Mouse (Mus musculus): ENCODE data around the gene Arhgap31. TPM values are rescaled to one million over a fixed set of nuclear protein-coding genes. Genes with fewer than 3 reads are reported as not detected.
A peak's percentile ranks its signal among the peaks of the same experiment; 100 is the strongest.

The Arhgap31 gene
- polyA plus RNA-seq, 1 experiment from 2014 or later: 19.9 TPM

- Histone ChIP-seq H3K4me2 (no peak overlapping the region), H3K9ac (no peak overlapping the region), H3K27me3 (no peaks in the 10 kb centered on the region), H3K4me3 (no peak overlapping the region), H3K4me1 (peaks cover 10% of the 10 kb centered on the region; the same call in 1 of the 2 replicates), H3K9me3 (no peaks in the 10 kb centered on the region), H3K36me3 (no peaks in the 10 kb centered on the region), H3K27ac (no peak overlapping the region)
- 65% methylated on average over 4 of the region's 4 CpGs for WGBS
- ATAC-seq (ENCODE audit: borderline replicate concordance, extremely low read depth, low FRiP score, low TSS enrichment): no peak
Measured at GRCm38 (mm10) chr16:38666523-38666922, 46.6 kb downstream of the Arhgap31 start.

- H3K27me3 ChIP-seq: no peaks in the 10 kb centered on the region
- peaks cover 10% of the 10 kb centered on the region; the same call in 1 of the 2 replicates for H3K4me1 ChIP-seq
- 78% methylated on average over 2 of the region's 2 CpGs for WGBS
- no peak overlapping the region for H3K9ac ChIP-seq
- no peaks in the 10 kb centered on the region for H3K36me3 ChIP-seq
- no peak for ATAC-seq (ENCODE audit: borderline replicate concordance, extremely low read depth, low FRiP score, low TSS enrichment)
- H3K27ac ChIP-seq: no peak overlapping the region
- no peak overlapping the region for H3K4me3 ChIP-seq
- H3K4me2 ChIP-seq: no peak overlapping the region
- no peaks in the 10 kb centered on the region for H3K9me3 ChIP-seq
Measured at GRCm38 (mm10) chr16:38666016-38666415, 47.1 kb downstream of the Arhgap31 start.

- no peak overlapping the region for H3K9ac ChIP-seq
- H3K27ac ChIP-seq: no peak overlapping the region
- no peaks in the 10 kb centered on the region for H3K9me3 ChIP-seq
- H3K27me3 ChIP-seq: no peaks in the 10 kb centered on the region
- no peaks in the 10 kb centered on the region for H3K36me3 ChIP-seq
- peaks cover 4% of the 10 kb centered on the region; the same call in 1 of the 2 replicates for H3K4me1 ChIP-seq
- WGBS: 78% methylated on average over 10 of the region's 10 CpGs
- H3K4me2 ChIP-seq: no peak overlapping the region
- no peak for ATAC-seq (ENCODE audit: borderline replicate concordance, extremely low read depth, low FRiP score, low TSS enrichment)
- H3K4me3 ChIP-seq: no peak overlapping the region
Measured at GRCm38 (mm10) chr16:38662575-38662974, 50.5 kb downstream of the Arhgap31 start.

GRCm38 (mm10) chr16:38654308-38654707 is 58.8 kb downstream of the Arhgap31 start:
- no peaks in the 10 kb centered on the region for H3K27me3 ChIP-seq
- H3K9ac ChIP-seq: no peak overlapping the region
- peak; percentile 12; the same call in 1 of the 2 replicates for ATAC-seq (ENCODE audit: borderline replicate concordance, extremely low read depth, low FRiP score, low TSS enrichment)
- WGBS: 25% methylated on average over 4 of the region's 4 CpGs
- H3K36me3 ChIP-seq: no peaks in the 10 kb centered on the region
- peak overlapping the region; percentile 50; the same call in 1 of the 2 replicates for H3K27ac ChIP-seq
- H3K4me3 ChIP-seq: no peak overlapping the region
- peaks cover 48% of the 10 kb centered on the region for H3K4me1 ChIP-seq
- no peak overlapping the region for H3K4me2 ChIP-seq
- H3K9me3 ChIP-seq: no peaks in the 10 kb centered on the region

GRCm38 (mm10) chr16:38653390-38653871 is 59.6 kb downstream of the Arhgap31 start:
- peak overlapping the region; percentile 22 for H3K4me2 ChIP-seq
- no peaks in the 10 kb centered on the region for H3K9me3 ChIP-seq
- 16% methylated on average over 10 of the region's 10 CpGs for WGBS
- no peak overlapping the region for H3K4me3 ChIP-seq
- H3K9ac ChIP-seq: no peak overlapping the region
- peaks cover 56% of the 10 kb centered on the region for H3K4me1 ChIP-seq
- no peaks in the 10 kb centered on the region for H3K36me3 ChIP-seq
- peak overlapping the region; percentile 82 for H3K27ac ChIP-seq
- ATAC-seq (ENCODE audit: borderline replicate concordance, extremely low read depth, low FRiP score, low TSS enrichment): no peak
- no peaks in the 10 kb centered on the region for H3K27me3 ChIP-seq

- Histone ChIP-seq H3K9ac (no peak overlapping the region), H3K9me3 (no peaks in the 10 kb centered on the region), H3K36me3 (no peaks in the 10 kb centered on the region), H3K27me3 (no peaks in the 10 kb centered on the region), H3K27ac (0 out of 2 replicates have a peak overlapping the region, but pooled peaks have one; percentile 82), H3K4me1 (peaks cover 62% of the 10 kb centered on the region), H3K4me2 (no peak overlapping the region), H3K4me3 (no peak overlapping the region)
- WGBS: 57% methylated on average over 5 of the region's 5 CpGs
- ATAC-seq (ENCODE audit: borderline replicate concordance, extremely low read depth, low FRiP score, low TSS enrichment): no peak
Measured at GRCm38 (mm10) chr16:38652653-38653052, 60.4 kb downstream of the Arhgap31 start.

GRCm38 (mm10) chr16:38651721-38652231 is 61.3 kb downstream of the Arhgap31 start:
- no peak for ATAC-seq (ENCODE audit: borderline replicate concordance, extremely low read depth, low FRiP score, low TSS enrichment)
- H3K27ac ChIP-seq: peak overlapping the region; percentile 37
- H3K4me3 ChIP-seq: no peak overlapping the region
- H3K9ac ChIP-seq: no peak overlapping the region
- H3K27me3 ChIP-seq: no peaks in the 10 kb centered on the region
- WGBS: 66% methylated on average over 10 of the region's 10 CpGs
- H3K4me1 ChIP-seq: peaks cover 62% of the 10 kb centered on the region
- no peak overlapping the region; the same call in 1 of the 2 replicates for H3K4me2 ChIP-seq
- H3K36me3 ChIP-seq: no peaks in the 10 kb centered on the region
- no peaks in the 10 kb centered on the region for H3K9me3 ChIP-seq

GRCm38 (mm10) chr16:38651306-38651705 is 61.8 kb downstream of the Arhgap31 start:
- Histone ChIP-seq H3K36me3 (no peaks in the 10 kb centered on the region), H3K4me2 (no peak overlapping the region; the same call in 1 of the 2 replicates), H3K9me3 (no peaks in the 10 kb centered on the region), H3K27me3 (no peaks in the 10 kb centered on the region), H3K4me3 (no peak overlapping the region), H3K27ac (peak overlapping the region; percentile 37), H3K4me1 (peaks cover 62% of the 10 kb centered on the region), H3K9ac (no peak overlapping the region)
- 78% methylated on average over 12 of the region's 12 CpGs for WGBS
- no peak for ATAC-seq (ENCODE audit: borderline replicate concordance, extremely low read depth, low FRiP score, low TSS enrichment)

GRCm38 (mm10) chr16:38649431-38649827 is 63.6 kb downstream of the Arhgap31 start:
- H3K9ac ChIP-seq: no peak overlapping the region
- peak overlapping the region; percentile 15; the same call in 1 of the 2 replicates for H3K4me2 ChIP-seq
- no peak overlapping the region for H3K4me3 ChIP-seq
- H3K36me3 ChIP-seq: no peaks in the 10 kb centered on the region
- WGBS: 6% methylated on average over 11 of the region's 11 CpGs
- peak; percentile 39 for ATAC-seq (ENCODE audit: borderline replicate concordance, extremely low read depth, low FRiP score, low TSS enrichment)
- no peaks in the 10 kb centered on the region for H3K9me3 ChIP-seq
- H3K4me1 ChIP-seq: peaks cover 56% of the 10 kb centered on the region
- H3K27me3 ChIP-seq: no peaks in the 10 kb centered on the region
- H3K27ac ChIP-seq: peak overlapping the region; percentile 90

GRCm38 (mm10) chr16:38648783-38649430 is 64.2 kb downstream of the Arhgap31 start:
- H3K27me3 ChIP-seq: no peaks in the 10 kb centered on the region

GRCm38 (mm10) chr16:38648155-38648554 is 64.9 kb downstream of the Arhgap31 start:
- no peaks in the 10 kb centered on the region for H3K36me3 ChIP-seq
- no peak overlapping the region for H3K4me3 ChIP-seq
- H3K4me2 ChIP-seq: no peak overlapping the region
- 55% methylated on average over 5 of the region's 5 CpGs for WGBS
- ATAC-seq (ENCODE audit: borderline replicate concordance, extremely low read depth, low FRiP score, low TSS enrichment): peak; percentile 80
- H3K9ac ChIP-seq: no peak overlapping the region
- H3K27me3 ChIP-seq: no peaks in the 10 kb centered on the region
- H3K27ac ChIP-seq: peak overlapping the region; percentile 90
- no peaks in the 10 kb centered on the region for H3K9me3 ChIP-seq
- H3K4me1 ChIP-seq: peaks cover 44% of the 10 kb centered on the region

More at GRCm38 (mm10) chr16:38648783-38649430, 64.2 kb downstream of the Arhgap31 start:
- Histone ChIP-seq H3K36me3 (no peaks in the 10 kb centered on the region), H3K4me1 (peaks cover 51% of the 10 kb centered on the region), H3K4me2 (peak overlapping the region; percentile 15; the same call in 1 of the 2 replicates), H3K9me3 (no peaks in the 10 kb centered on the region), H3K4me3 (no peak overlapping the region), H3K9ac (no peak overlapping the region), H3K27ac (peak overlapping the region; percentile 90)
- ATAC-seq (ENCODE audit: borderline replicate concordance, extremely low read depth, low FRiP score, low TSS enrichment): peak; percentile 51; the same call in 1 of the 2 replicates
- WGBS: 43% methylated on average over 9 of the region's 9 CpGs

- Histone ChIP-seq H3K36me3 (peaks cover 8% of the 10 kb centered on the region; the same call in 1 of the 2 replicates), H3K9me3 (no peaks in the 10 kb centered on the region), H3K27me3 (no peaks in the 10 kb centered on the region), H3K27ac (no peak overlapping the region), H3K9ac (no peak overlapping the region), H3K4me2 (no peak overlapping the region), H3K4me1 (peaks cover 16% of the 10 kb centered on the region), H3K4me3 (no peak overlapping the region)
- ATAC-seq (ENCODE audit: borderline replicate concordance, extremely low read depth, low FRiP score, low TSS enrichment): no peak
- WGBS: 60% methylated on average over 2 of the region's 2 CpGs
Measured at GRCm38 (mm10) chr16:38644455-38644854, 68.6 kb downstream of the Arhgap31 start.
